In the genomic region with DNA sequence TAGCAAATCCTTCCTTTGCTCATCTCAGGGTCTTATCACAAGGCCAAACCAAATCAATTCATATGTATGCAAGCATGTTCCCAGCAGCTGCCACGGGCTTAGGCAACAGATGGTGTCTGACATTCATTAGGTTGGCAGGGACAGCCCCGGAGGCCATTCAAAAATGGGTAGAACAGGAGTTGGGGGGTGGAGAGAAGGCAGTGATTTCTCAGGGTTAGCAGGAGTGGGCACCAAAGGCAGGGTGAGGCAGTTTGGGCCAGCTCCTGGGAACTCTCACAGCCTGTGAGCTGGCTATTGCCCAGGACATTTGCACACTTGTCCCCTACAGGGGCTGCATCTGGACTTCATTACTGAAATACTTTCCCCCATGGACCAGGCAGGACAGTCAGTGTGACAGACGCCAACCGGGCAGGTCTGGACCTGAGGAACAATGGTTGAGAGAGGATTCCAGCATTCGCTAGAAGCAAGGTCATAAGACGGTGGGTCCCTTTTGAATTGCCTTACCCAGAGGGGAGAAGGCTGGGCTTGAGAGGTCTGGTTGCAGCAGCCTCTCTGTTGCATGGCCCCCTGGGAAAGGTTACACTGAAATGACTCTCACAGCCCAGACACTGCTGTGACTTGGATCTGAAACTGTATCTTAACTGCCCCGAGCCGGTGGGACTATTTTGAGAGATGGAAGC, we compare ENCODE assay signal across 11 mouse cellular contexts. TPM values are rescaled to one million over a fixed set of nuclear protein-coding genes. Genes with fewer than 3 reads are reported as not detected.
DNase-seq lines count a peak whose midpoint lies in the region; ATAC-seq and TF ChIP-seq lines count a peak whose summit lies in the region.
"Had no signal": no experiment of that assay in that cellular context is flagged by ENCODE, and none has a peak within 500 bp of the region (broad histone marks: within the 10 kb centered on the region; RNA-seq: fewer than 3 reads in every experiment).

No protein-coding gene starts in this region.

- peak; percentile 26; the same call in 1 of the 2 replicates for TF ChIP-seq POLR2A in CH12.LX (IDR thresholded peaks at IDR 0.05; ENCODE audit: low read depth, low read length)

- peaks cover 21 to 43% of the 10 kb centered on the region in 2 experiments for H3K4me1 ChIP-seq in CH12.LX (ENCODE audit: control insufficient read depth in 1 of 2, insufficient read depth in 2 of 2)
- peaks cover 18% of the 10 kb centered on the region for H3K4me1 ChIP-seq in embryonic facial prominence, embryonic 13.5 days
- H3K4me1 ChIP-seq in limb, embryonic 13.5 days: peaks cover 26% of the 10 kb centered on the region
- no peaks in the 10 kb centered on the region for H3K4me1 ChIP-seq in liver, postnatal 0 days (ENCODE audit: insufficient read depth)
- H3K4me1 ChIP-seq in intestine, postnatal 0 days (replicated peaks; ENCODE audit: control insufficient read depth, insufficient read depth, low read length): no peaks in the 10 kb centered on the region

- no peak for TF ChIP-seq RAD21 in CH12.LX (IDR thresholded peaks at IDR 0.05; ENCODE audit: low read depth, low read length)

- WGBS in embryonic facial prominence, embryonic 13.5 days: 12% methylated on average over 8 of the region's 8 CpGs
- 4% methylated on average over 8 of the region's 8 CpGs for WGBS in limb, embryonic 13.5 days
- 65% methylated on average over 8 of the region's 8 CpGs for WGBS in liver, postnatal 0 days (ENCODE audit: insufficient replicate concordance)
- 77% methylated on average over 8 of the region's 8 CpGs for WGBS in intestine, postnatal 0 days

- no peak; the same call in 1 of the 2 replicates for ATAC-seq in embryonic facial prominence, embryonic 13.5 days (ENCODE audit: insufficient number of reproducible peaks, insufficient read depth, low FRiP score, low TSS enrichment, low read depth)
- ATAC-seq in limb, embryonic 13.5 days (ENCODE audit: low FRiP score, low read depth): peak; percentile 21; the same call in 1 of the 2 replicates
- ATAC-seq in liver, postnatal 0 days: no peak
- ATAC-seq in intestine, postnatal 0 days: no peak
- no peak for ATAC-seq in megakaryocyte, adult 5-6 weeks (ENCODE audit: poor library complexity, severe bottlenecking)

- H3K9ac ChIP-seq in CH12.LX (ENCODE audit: insufficient read depth, low read depth): peak overlapping the region; percentile 0; the same call in 1 of the 2 replicates
- H3K9ac ChIP-seq in embryonic facial prominence, embryonic 13.5 days: 0 out of 2 replicates have a peak overlapping the region, but pooled peaks have one; percentile 6
- no peak overlapping the region for H3K9ac ChIP-seq in limb, embryonic 13.5 days
- no peak overlapping the region for H3K9ac ChIP-seq in liver, postnatal 0 days (replicated peaks)
- no peak overlapping the region for H3K9ac ChIP-seq in intestine, postnatal 0 days (ENCODE audit: low read depth, low read length)

- H3K79me2 ChIP-seq in CH12.LX (replicated peaks; ENCODE audit: control insufficient read depth, extremely low read depth, insufficient read depth, poor library complexity, severe bottlenecking): no peaks in the 10 kb centered on the region

- dilution Hi-C loops in CH12.LX (cut with MboI; ENCODE audit: extremely low pct_ligation_motif_present, extremely low pct_unique_long_range_greater_than_20kb, low sequenced_read_pairs): no loop called here

- DNase-seq in CH12.LX (ENCODE audit: extremely low read depth) (peak; percentile 61), adipocyte (ENCODE audit: low spot score) (peak; percentile 29)
- DNase-seq in liver, postnatal 0 days: no peak
- no peak for DNase-seq in urinary bladder, postnatal 10 days (ENCODE audit: low spot score)

- H3K36me3 ChIP-seq in CH12.LX (replicated peaks in 1 of 2; ENCODE audit: control insufficient read depth in 1 of 2, insufficient read depth in 1 of 2, low read length in 1 of 2): peaks cover 0 to 2% of the 10 kb centered on the region in 2 experiments
- no peaks in the 10 kb centered on the region for H3K36me3 ChIP-seq in embryonic facial prominence, embryonic 13.5 days
- no peaks in the 10 kb centered on the region for H3K36me3 ChIP-seq in limb, embryonic 13.5 days
- H3K36me3 ChIP-seq in liver, postnatal 0 days (replicated peaks; ENCODE audit: insufficient read depth, low read length): no peaks in the 10 kb centered on the region
- H3K36me3 ChIP-seq in intestine, postnatal 0 days (ENCODE audit: control insufficient read depth, insufficient read depth): no peaks in the 10 kb centered on the region

- no peaks in the 10 kb centered on the region for H3K9me3 ChIP-seq in CH12.LX (replicated peaks; ENCODE audit: low read length)
- H3K9me3 ChIP-seq in embryonic facial prominence, embryonic 13.5 days: no peaks in the 10 kb centered on the region
- H3K9me3 ChIP-seq in limb, embryonic 13.5 days: no peaks in the 10 kb centered on the region
- no peaks in the 10 kb centered on the region for H3K9me3 ChIP-seq in liver, postnatal 0 days (ENCODE audit: low read length)
- no peaks in the 10 kb centered on the region for H3K9me3 ChIP-seq in intestine, postnatal 0 days (ENCODE audit: control insufficient read depth)

- TF ChIP-seq CTCF in CH12.LX (conservative IDR thresholded peaks at IDR 0.05 in 1 of 2, IDR thresholded peaks at IDR 0.05 in 1 of 2; ENCODE audit: low read depth in 2 of 2, low read length in 2 of 2): no peak
- TF ChIP-seq CTCF in liver, postnatal 0 days (IDR thresholded peaks at IDR 0.05; ENCODE audit: low read depth): no peak
- no peak for TF ChIP-seq CTCF in intestine, postnatal 0 days (IDR thresholded peaks at IDR 0.05; ENCODE audit: low read depth)

- peak overlapping the region; percentile 23 for H3K4me2 ChIP-seq in CH12.LX (ENCODE audit: insufficient read depth, low read depth, poor library complexity, severe bottlenecking)
- H3K4me2 ChIP-seq in embryonic facial prominence, embryonic 13.5 days: no peak overlapping the region; the same call in 1 of the 2 replicates
- H3K4me2 ChIP-seq in limb, embryonic 13.5 days (replicated peaks): peak overlapping the region; percentile 2; the same call in 1 of the 2 replicates
- H3K4me2 ChIP-seq in liver, postnatal 0 days (ENCODE audit: low read depth, low read length): no peak overlapping the region
- H3K4me2 ChIP-seq in intestine, postnatal 0 days (replicated peaks; ENCODE audit: low read depth): no peak overlapping the region

- TF ChIP-seq EP300 in CH12.LX (IDR thresholded peaks at IDR 0.05; ENCODE audit: low read length): no peak
- TF ChIP-seq EP300 in liver, postnatal 0 days (IDR thresholded peaks at IDR 0.05; ENCODE audit: low read depth): no peak

- peak overlapping the region; percentile 48; the same call in 1 of the 2 replicates for H3K27ac ChIP-seq in CH12.LX (ENCODE audit: insufficient read depth, low read depth)
- H3K27ac ChIP-seq in embryonic facial prominence, embryonic 13.5 days: no peak overlapping the region
- no peak overlapping the region; the same call in 1 of the 2 replicates for H3K27ac ChIP-seq in limb, embryonic 13.5 days
- H3K27ac ChIP-seq in liver, postnatal 0 days (ENCODE audit: low read depth): no peak overlapping the region
- no peak overlapping the region for H3K27ac ChIP-seq in intestine, postnatal 0 days (ENCODE audit: low read depth, low read length)
- H3K27ac ChIP-seq: layer of hippocampus, adult 2 months had no signal

- peak overlapping the region in 2 of 3 experiments; percentile 10 to 45 for H3K4me3 ChIP-seq in CH12.LX (replicated peaks in 1 of 3; ENCODE audit: low read depth in 2 of 3, low read length in 2 of 3, poor library complexity in 1 of 3)
- no peak overlapping the region for H3K4me3 ChIP-seq in embryonic facial prominence, embryonic 13.5 days
- H3K4me3 ChIP-seq in limb, embryonic 13.5 days: no peak overlapping the region
- no peak overlapping the region for H3K4me3 ChIP-seq in liver, postnatal 0 days (ENCODE audit: low read depth, low read length)
- H3K4me3 ChIP-seq in intestine, postnatal 0 days (ENCODE audit: low read depth, low read length): no peak overlapping the region
- H3K4me3 ChIP-seq: erythroblast, embryonic 14.5 days; layer of hippocampus, adult 2 months; megakaryocyte, embryonic 14.5 days had no signal

- in situ Hi-C loops in CH12.LX (cut with MboI; ENCODE audit: low pct_ligation_motif_present, low pct_unique_long_range_greater_than_20kb, low sequenced_read_pairs): loop anchor here (25.0 kb wide), 1 partner anchor 215 kb away; no protein-coding TSS in a partner anchor

- H3K27me3 ChIP-seq in CH12.LX (replicated peaks): no peaks in the 10 kb centered on the region
- H3K27me3 ChIP-seq in embryonic facial prominence, embryonic 13.5 days: no peaks in the 10 kb centered on the region
- no peaks in the 10 kb centered on the region for H3K27me3 ChIP-seq in limb, embryonic 13.5 days
- H3K27me3 ChIP-seq in liver, postnatal 0 days (ENCODE audit: insufficient read depth, low read length): no peaks in the 10 kb centered on the region
- no peaks in the 10 kb centered on the region for H3K27me3 ChIP-seq in intestine, postnatal 0 days (replicated peaks; ENCODE audit: control insufficient read depth, insufficient read depth, low read length)

TF ChIP-seq in CH12.LX, 34 proteins besides CTCF, POLR2A, EP300 and RAD21 (continues in another document):
- TF ChIP-seq BHLHE40 (IDR thresholded peaks at IDR 0.05; ENCODE audit: low read depth, low read length) (peak; percentile 63), JUND (conservative IDR thresholded peaks at IDR 0.05; ENCODE audit: low read depth, low read length) (no peak), HCFC1 (IDR thresholded peaks at IDR 0.05; ENCODE audit: low read depth, low read length) (no peak), KAT2A (IDR thresholded peaks at IDR 0.05; ENCODE audit: insufficient replicate concordance, low read length) (no peak), ELF1 (IDR thresholded peaks at IDR 0.05; ENCODE audit: low read depth, low read length) (no peak), TCF12 (IDR thresholded peaks at IDR 0.05; ENCODE audit: low read depth, low read length) (no peak), ZC3H11A (IDR thresholded peaks at IDR 0.05; ENCODE audit: low read depth, low read length) (no peak), NRF1 (IDR thresholded peaks at IDR 0.05; ENCODE audit: low read depth, low read length) (no peak), E2F4 (IDR thresholded peaks at IDR 0.05; ENCODE audit: insufficient replicate concordance, low read depth, low read length) (no peak), USF2 (conservative IDR thresholded peaks at IDR 0.05; ENCODE audit: low read depth, low read length) (no peak), RCOR1 (conservative IDR thresholded peaks at IDR 0.05; ENCODE audit: low read depth, low read length) (no peak)

RNA-seq across cellular contexts. Expression of gene Tmem177, which starts 10.3 kb away (rescaled TPM):
- total RNA-seq in CH12.LX (2012; rRNA removed): 8.4 TPM in 2 replicates
- 6.8 and 7.2 TPM in 2 replicates for total RNA-seq in CH12.LX (2014; rRNA removed)
- 5.9 and 7.0 TPM in 2 replicates for polyA plus RNA-seq in CH12.LX (2012; ENCODE audit: insufficient read length, low read depth)
- polyA plus RNA-seq in embryonic facial prominence, embryonic 13.5 days (2015; fragmentation: Nextera tagmentation; extraction: Ambion mirVana): 9.8 and 10.0 TPM in 2 replicates
- polyA plus RNA-seq in limb, embryonic 13.5 days (2015; fragmentation: Nextera tagmentation; extraction: Ambion mirVana): 8.1 and 8.7 TPM in 2 replicates
- 2.2 and 2.8 TPM in 2 replicates for polyA plus RNA-seq in liver, postnatal 0 days (2015; fragmentation: Nextera tagmentation; extraction: Ambion mirVana)
- 4.3 and 4.4 TPM in 2 replicates for polyA plus RNA-seq in intestine, postnatal 0 days (2015; fragmentation: Nextera tagmentation; extraction: Ambion mirVana)
- 1.6 and 2.1 TPM in 2 replicates for total RNA-seq in megakaryocyte, adult 5-6 weeks (2015)
- 1.3 and 1.7 TPM in 2 replicates for total RNA-seq in megakaryocyte, adult 5-6 weeks (2017)

Comparison
In these comparisons a context has a peak if more than half of its experiments do, and no peak if none do; other contexts are left out.
1. DNase-seq: peak in CH12.LX (single experiment) and adipocyte (single experiment); none in liver, postnatal 0 days (single experiment) and urinary bladder, postnatal 10 days (single experiment).
2. H3K4me2 ChIP-seq: peak in CH12.LX (single experiment) and limb, embryonic 13.5 days (single experiment); none in embryonic facial prominence, embryonic 13.5 days (single experiment), liver, postnatal 0 days (single experiment) and intestine, postnatal 0 days (single experiment).
3. H3K4me3 ChIP-seq: peak in CH12.LX (2 of 3); none in embryonic facial prominence, embryonic 13.5 days (single experiment), limb, embryonic 13.5 days (single experiment), liver, postnatal 0 days (single experiment) and intestine, postnatal 0 days (single experiment).
4. H3K9ac ChIP-seq: peak in CH12.LX (single experiment) and embryonic facial prominence, embryonic 13.5 days (single experiment); none in limb, embryonic 13.5 days (single experiment), liver, postnatal 0 days (single experiment) and intestine, postnatal 0 days (single experiment).